Mouse (Mus musculus) ovary, adult 18-20 months (tissue): ENCODE data around the gene Zfp316.

Experiments
- DNase-seq: peaks from one replicate; pipeline ENCODE4 v3.0.0; 2022; ENCODE audit warnings: low spot score, mixed read lengths

The Zfp316 gene

DNA sequence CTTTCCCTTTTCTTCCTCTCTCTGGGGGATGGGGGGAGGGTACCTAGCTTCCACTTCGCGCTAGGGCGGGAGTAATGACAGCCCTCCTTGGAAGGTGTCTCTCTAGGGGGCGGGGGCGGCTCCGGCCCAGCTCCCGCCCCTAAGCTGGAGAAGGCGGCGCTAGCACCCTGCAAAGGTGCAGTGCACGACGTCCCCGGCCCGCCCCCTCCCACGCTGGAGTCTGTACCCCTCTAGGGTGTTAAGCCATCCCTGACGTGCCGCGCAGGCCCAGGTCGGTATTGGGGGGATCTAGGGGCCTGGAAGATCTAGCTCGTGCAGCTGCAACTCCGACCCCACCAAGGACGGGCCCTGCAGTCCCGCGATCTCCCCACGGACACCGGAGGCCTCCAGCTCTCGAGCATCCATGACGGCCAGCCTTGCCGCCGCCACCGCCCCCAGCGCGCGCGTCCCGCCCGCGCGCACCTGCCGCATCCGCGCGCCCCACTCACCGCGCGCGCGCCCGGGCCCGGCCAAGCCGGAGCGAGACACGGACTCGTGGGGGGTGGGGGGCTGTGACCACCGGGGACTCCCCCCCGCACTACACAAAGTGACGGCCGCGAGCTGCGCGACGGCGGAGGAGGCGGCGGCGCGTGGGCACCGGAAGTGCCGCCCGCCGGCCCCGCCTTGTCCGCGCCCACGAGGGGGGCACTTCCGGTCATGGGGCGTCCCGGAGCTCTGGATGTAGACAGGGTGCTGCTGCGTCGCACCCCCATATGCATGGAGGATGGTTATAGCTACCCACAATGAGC is at the start of gene Zfp316:
TSS of gene Zfp316 (minus strand) at position 660 of the 788 bp plus-strand sequence.
- peak; percentile 50 for DNase-seq

DNA sequence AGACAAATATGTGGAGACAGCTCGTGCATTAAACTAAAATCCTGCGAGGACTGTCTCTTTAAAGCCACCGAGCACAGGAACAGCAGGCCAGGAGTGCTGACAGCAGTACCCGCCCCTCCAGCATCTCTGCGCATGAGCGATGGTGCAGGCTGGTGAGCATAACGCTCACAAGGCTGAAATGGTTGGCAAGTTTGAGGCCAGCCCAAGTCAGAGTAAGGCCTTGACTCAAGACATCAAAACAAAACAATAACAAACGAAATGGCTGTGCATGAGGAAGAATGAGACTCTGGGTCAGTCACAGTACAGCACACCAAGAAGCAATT is 47.4 kb upstream of the Zfp316 start:
- DNase-seq = peak; percentile 46

GRCm38 (mm10) chr5:143316605-143317287 is 46.9 kb upstream of the Zfp316 start:
- peak; percentile 23 for DNase-seq

DNA sequence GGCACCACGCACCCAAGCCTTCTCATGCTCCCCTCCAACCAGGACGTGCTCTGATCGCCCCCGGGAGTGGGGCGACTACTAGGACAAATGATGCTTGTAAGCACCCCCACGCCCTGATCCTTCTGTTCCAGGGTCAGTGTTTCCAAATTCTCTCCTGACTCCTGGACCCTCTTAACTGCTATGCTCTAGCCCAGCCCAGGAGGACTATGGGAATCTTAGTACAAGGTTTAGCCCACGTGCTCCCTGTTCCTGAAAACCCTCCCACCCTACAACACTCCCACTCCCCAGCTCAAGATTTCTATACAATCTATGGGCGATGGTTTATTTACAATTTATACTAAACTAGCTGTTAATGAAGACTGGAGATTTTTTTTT is 45.7 kb upstream of the Zfp316 start:
- no peak for DNase-seq

- DNase-seq = peak; percentile 66
Measured at GRCm38 (mm10) chr5:143314730-143315513, 45.1 kb upstream of the Zfp316 start, which contains the start of gene E130309D02Rik. TSS of gene E130309D02Rik (minus strand) at chr5:143315360.

- no peak for DNase-seq
Measured at GRCm38 (mm10) chr5:143314183-143314729, 44.4 kb upstream of the Zfp316 start.

DNA sequence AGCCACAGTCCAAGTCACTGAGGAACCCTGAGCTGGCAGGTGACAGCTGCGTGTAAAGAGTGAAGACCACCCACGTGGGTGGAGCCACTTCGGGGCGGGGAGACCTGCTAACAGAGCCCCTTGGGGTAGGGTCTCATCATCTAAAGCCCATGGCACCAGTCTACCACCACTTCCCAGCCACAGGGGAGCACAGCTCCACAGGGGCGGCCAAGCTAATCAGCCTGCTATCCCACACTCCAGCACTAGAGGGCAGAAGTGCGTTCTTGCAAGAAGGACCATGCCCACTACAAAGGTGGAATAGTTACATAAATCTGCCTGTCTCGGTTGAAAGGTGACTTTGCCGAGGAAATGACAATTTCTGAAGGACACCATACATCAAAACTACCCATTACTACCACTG is 42.1 kb upstream of the Zfp316 start:
- DNase-seq = no peak

GRCm38 (mm10) chr5:143309916-143310315 is 40.1 kb upstream of the Zfp316 start:
- DNase-seq = no peak

DNA sequence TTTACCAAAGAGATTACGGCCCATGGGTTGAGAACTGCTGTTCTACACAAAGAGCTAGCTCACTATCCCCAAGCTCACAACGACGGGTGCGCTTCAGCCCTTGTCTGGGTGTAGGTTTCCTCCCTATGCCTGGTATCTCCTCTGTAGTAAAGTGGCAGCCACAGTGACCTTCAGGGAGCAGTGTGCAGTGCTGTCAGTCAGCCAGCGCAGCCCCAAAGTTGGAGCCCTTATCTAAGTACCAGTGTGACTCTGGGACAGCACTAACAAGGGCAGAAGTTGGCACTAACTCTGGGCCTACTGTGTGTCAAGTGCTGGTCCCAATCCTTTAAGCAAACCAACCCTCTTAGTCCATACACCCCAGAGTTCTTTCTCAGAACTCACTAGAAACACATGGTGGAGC is 39.0 kb upstream of the Zfp316 start:
- DNase-seq = no peak

GRCm38 (mm10) chr5:143304251-143304650 is 34.4 kb upstream of the Zfp316 start:
- no peak for DNase-seq

- DNase-seq = no peak
Measured at GRCm38 (mm10) chr5:143301296-143301695, 31.5 kb upstream of the Zfp316 start.

GRCm38 (mm10) chr5:143299686-143300085 is 29.9 kb upstream of the Zfp316 start:
- DNase-seq = no peak

GRCm38 (mm10) chr5:143298391-143298790 is 28.6 kb upstream of the Zfp316 start:
- DNase-seq = no peak

DNA sequence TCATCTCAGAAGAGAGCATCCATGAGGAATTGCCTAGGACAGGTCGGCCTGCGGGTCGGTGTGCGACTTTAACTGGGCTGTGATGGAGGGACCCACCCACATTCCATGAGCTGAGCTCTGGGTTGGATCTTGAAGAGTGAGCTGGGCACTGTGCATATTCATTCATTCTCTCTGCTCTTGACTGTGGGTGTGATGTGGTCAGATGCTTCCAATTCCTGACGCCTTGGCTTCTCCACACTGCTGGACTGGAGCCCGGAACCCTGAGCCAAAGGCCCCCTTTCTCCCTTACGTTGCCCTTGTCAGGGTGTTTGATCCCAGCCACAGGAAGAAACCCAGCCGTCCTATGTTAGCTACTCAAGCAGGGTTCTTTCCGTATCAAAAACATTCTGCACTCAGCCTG is 28.2 kb upstream of the Zfp316 start:
- DNase-seq = no peak

- DNase-seq = no peak
Measured at GRCm38 (mm10) chr5:143295330-143295729, 25.5 kb upstream of the Zfp316 start.

DNA sequence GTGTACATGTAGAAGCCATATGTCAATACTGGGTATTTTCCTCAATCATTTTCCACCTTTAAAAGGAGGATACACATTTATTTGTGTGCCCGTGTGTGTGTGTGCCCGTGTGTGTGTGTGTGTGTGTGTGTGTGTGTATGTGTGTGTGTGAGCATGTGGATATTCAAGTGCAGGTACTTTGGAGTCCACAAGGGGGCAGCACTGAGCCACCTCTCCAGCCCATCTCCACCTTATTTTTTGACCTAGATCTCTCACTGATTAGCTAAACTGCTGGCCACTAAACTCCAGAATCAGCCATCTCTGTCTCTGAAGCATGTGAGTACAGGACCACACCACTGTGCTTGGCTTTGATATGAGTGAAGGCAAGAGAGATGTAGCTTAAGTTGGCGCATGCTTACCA is 25.0 kb upstream of the Zfp316 start:
- no peak for DNase-seq

DNA sequence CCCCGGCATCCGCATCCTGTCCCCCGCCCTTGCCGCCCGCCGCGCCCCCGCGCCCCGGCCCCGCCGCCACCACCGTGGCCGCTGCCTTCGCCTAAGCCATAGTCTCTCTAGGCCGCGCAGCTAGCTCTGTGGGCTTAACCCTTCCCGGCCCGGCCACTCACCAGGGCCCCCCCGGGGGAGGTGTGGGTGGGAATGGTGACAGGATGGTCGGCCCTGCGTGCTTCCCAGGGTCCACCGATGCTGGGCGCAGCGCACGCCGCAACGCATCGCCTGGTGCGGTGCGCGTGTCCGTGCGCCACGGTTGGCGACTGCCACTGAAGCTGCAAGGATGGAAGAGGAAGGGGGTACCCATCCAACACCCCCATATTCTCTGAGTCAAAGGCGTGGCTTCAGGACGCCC is 23.6 kb upstream of the Zfp316 start, which contains the start of gene Zfp853:
TSS of gene Zfp853 (minus strand) at position 220 of the 400 bp plus-strand sequence.
- no peak for DNase-seq

GRCm38 (mm10) chr5:143292879-143293278 is 23.1 kb upstream of the Zfp316 start:
- DNase-seq = no peak

DNA sequence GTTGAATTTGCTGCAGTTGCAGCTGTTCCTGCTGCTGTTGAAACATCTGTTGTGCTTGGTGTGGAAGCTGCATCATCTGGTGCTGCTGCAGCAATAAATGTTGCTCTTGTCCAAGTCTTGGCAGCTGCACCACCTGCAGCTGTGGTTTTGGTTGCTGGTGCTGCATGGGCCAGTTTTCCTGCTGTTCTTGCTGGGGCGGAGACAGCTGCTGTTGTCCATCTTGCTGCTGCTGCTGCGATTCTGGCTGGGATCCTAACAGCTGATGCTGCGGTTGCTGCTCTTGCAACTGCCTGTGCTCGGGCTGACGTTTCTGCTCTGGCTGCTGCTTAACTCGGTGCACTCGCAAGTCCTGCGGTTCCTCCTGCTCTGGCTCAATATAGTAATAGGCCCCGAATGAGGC is 19.5 kb upstream of the Zfp316 start:
- no peak for DNase-seq

DNA sequence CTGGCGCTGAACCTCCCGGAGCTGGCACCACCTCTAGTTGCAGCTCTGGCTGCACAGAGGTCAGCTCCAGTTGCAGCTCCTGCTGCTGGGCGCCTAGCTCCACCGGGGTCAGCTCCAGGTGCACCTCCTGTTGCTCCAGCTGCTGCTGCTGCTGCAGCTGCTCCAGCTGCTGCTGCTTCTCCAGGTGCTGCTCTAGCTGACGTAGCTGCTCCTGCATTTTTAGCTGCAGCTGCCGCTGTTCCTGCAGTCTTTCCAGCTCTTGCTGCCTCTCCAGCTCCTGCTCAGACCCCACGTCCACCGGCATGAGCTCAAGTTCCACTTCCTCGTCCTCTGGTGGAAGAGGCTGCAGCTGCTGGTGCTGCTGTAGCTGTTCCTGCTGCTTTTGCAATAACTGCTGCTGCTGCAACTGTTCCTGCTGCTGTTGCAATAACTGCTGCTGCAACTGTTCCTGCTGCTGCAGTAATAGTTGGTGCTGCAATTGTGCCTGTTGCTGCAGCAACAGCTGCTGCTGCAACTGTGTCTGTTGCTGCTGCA is 18.6 kb upstream of the Zfp316 start:
- DNase-seq = no peak

- DNase-seq = no peak
Measured at GRCm38 (mm10) chr5:143287774-143288328, 18.0 kb upstream of the Zfp316 start.

GRCm38 (mm10) chr5:143284762-143285161 is 14.9 kb upstream of the Zfp316 start:
- DNase-seq = no peak
